Mouse (Mus musculus): ENCODE measurements at regions not wholly inside any gene's neighbourhood (a gene's known extent, or its start where the extent isn't known, plus 50 kb on each side); places are given as distances from the start of the nearest gene placed in this dataset.

DNA sequence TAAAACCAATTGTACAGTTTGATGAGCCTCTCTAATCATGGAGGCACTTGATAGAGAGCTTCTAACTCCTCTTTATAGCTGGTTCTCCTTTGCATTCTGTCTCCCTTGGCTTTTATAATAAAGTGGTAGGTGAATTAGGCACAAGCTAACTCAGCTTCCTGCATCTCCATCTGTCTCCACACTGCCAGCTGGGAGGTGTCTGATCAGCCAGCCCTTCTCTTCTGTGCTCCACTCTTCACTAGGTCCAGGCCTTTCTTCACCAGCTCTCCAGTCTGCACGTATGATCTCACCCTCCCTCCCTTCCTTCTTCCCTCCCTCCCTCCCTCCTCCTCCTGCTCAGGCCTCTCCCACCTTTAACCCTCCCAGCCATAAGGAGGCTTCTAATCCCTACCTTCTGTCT, 136.2 kb downstream of the Rchy1 start:
- no peak for DNase-seq (ENCODE audit: low read depth)

DNA sequence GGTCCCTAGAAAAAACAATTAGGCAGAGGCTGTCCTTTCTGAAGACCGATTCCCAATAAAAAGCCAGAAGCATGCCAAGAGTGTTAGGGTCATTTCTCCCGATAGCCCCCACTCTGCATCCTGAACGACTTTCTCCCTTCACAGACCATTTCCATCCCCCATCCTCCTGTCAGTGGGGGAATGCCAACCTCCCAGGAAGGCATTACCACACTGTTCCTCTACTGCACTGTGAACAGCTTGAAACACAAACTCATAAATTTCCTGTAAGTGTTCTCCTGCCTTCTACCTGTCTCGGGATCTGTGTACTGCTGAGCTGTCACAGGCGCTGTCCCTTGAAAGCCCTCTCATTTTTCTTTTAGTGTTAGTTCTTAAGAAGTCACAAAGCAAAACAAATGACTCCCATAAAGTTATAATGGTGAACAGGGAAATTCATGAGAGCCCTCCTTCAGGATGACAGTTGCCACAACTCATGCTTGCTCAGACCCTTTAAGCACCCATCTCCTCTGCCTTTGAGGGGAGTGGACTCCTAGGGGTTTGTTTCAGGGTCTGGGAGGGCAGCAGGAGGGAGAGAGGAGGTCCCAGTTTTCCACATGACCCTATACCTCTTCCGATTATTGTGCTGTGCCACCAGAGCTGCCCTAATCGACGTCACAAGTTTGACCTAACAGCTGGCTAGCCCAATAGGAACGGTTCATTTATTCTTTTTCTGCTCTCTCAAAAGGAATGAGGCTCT, 139.9 kb downstream of the Rchy1 start:
- DNase-seq (ENCODE audit: low read depth), result no peak

GRCm38 (mm10) chr5:91818800-91819199, 144.1 kb downstream of the Rchy1 start:
- DNase-seq (ENCODE audit: low read depth), result no peak

DNA sequence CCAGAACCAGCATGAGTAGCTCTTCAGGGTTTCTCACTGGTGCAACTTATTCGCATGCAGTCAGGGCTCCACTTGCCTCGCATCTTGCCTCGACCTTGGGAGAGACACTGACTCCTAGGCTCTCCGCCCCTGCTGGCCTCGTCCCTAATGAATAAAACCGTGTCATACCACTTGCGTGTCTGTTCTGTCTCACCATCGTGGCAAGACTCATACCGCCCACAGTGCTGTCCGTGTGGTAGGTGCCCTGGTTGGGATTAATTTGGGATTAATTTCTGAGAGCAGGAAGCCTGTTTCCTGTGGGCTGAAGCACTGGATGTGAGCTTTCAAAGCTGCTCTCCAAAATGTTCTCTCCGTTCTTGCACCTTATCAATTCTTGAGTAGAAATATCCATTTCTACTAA, 144.7 kb downstream of the Rchy1 start:
- DNase-seq (ENCODE audit: low read depth), result no peak

- no peak for DNase-seq (ENCODE audit: low read depth)
Observed at GRCm38 (mm10) chr5:91816376-91816950, 146.4 kb downstream of the Rchy1 start.

GRCm38 (mm10) chr5:91814956-91815355, 147.9 kb downstream of the Rchy1 start:
- no peak for DNase-seq (ENCODE audit: low read depth)

DNA sequence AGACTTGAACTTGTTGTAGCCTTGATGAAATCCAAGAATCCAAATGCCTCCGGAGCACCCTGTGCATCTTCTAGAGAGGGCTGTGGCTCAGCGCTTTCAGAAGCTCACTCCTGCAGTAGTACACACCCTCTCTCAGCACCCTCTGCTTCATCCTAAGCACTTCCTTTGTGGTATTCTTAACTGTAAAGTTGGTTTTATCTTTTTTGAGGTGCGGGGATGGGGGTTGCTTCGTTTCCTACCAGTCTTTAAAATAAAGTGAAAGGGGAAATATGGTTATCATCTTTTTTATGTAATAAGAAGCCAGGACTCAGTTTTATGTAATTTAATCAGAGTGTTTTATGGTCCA, 148.5 kb downstream of the Rchy1 start:
- DNase-seq (ENCODE audit: low read depth), result no peak

- DNase-seq (ENCODE audit: low read depth), result no peak
Observed at GRCm38 (mm10) chr5:91813547-91814416, 149.1 kb downstream of the Rchy1 start.

DNA sequence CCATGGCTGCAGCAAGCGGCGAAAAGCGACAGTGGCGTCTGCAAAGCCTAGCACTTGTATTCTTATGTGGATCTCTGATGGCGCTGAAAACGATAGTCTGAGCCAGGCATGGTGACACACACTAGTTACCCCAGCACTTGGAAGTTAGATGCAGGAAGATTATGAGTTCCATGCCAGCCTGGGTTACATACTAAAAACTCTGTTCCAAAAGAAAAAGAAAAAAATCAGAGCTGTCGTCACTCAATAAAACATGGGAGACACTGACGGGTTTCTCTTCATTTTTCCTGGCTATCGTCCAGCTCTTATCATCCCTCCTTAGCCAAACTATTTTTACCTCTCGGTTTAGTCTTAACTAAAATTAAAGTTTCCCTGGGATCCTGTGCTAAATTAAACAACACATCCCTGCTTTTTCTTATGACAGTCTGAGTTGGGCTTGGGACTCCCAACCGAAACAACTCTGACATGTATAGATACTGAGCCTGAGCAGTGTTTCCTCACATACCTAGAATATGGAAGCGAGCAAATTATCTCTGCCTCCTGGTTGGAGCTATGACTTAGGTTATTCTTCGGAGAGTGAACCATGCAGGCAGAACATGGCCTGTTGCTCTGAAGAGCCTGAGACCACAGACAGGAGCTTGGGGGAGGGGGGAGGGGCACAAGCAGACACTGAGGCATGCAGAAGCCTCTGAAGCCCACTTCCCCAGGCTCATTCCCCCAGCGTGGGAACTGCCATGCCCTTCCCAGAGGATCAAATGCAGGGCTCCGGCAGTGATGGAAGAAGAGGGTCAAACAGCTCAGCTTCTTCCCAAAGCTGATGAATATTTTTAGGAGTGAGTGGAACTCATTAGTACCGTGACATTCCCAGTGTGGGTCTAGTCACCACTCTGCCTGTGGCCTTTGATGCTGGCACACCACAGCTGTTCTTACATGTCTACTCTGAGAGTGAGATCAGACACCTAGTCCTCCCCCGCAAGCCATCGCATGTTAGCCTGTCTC, 155.5 kb downstream of the Rchy1 start:
- no peak for DNase-seq (ENCODE audit: low read depth)

- no peak for DNase-seq (ENCODE audit: low read depth)
Observed at GRCm38 (mm10) chr5:91801297-91801980, 161.4 kb downstream of the Rchy1 start.

DNA sequence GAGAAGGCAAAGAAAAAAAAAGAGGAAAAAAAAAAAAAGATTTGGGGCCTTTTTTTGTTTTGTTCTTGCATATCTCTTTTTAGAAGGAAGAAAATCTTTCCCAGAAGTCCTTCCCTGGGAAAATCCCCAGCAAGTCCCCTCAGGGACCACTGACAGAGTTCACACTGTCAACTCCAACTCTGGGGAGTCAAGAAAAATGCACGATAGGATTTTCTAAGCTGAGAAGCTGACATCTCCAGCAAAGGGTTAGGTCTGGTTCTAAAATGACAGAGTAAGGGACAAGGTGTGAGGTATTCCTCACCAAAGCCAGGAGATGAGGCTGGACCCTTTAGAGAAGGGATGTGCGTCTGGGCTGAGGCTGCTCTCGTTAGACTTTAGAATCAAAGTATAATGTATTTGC, 165.5 kb downstream of the Rchy1 start:
- no peak for DNase-seq (ENCODE audit: low read depth)

GRCm38 (mm10) chr5:91792732-91793131, 170.1 kb downstream of the Rchy1 start:
- DNase-seq (ENCODE audit: low read depth), result no peak

- no peak for DNase-seq (ENCODE audit: low read depth)
Observed at GRCm38 (mm10) chr5:91790412-91790811, 172.5 kb downstream of the Rchy1 start.

- DNase-seq (ENCODE audit: low read depth), result peak; percentile 8
Observed at GRCm38 (mm10) chr5:91783966-91784365, 178.9 kb downstream of the Rchy1 start.

DNA sequence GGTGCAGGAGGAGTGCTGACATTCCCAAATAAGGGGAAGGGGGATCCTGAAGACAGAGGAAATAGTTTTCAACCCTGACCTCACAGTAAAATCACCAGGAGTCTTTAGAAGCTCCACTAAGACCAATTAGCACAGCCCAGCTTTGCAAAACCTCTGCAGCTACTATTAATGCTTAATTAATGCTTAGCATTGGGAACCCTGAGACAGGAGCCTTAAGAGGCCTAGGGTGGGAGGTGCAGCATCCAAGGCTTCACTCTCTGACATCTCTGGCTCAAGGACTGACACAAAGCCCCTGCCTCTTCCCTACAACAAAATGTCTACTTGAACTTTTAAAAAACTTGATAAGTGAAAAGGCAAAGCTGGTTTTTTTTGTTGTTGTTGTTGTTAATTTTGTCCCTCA, 185.9 kb downstream of the Rchy1 start:
- DNase-seq (ENCODE audit: low read depth), result no peak

- no peak for DNase-seq (ENCODE audit: low read depth)
Observed at GRCm38 (mm10) chr5:91774065-91774464, 188.8 kb downstream of the Rchy1 start.

DNA sequence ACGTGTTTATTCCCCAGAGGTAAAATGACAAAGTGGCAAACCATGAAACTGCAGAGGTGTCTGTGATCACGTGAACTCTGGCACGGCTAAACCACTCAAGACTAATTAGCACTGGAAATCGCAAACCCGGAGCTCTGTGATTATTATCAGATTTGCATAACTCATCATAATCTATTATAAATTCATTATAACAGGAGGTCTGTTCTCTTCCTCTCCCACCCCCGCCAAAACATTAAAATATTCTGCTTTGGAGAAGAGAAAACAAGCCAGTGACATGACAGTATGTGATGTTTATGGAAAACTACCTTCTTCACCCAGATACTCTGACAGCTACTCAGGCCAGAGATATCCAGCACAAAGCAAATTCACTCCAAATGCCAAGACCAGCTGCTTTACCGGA, 195.0 kb downstream of the Rchy1 start:
- no peak for DNase-seq (ENCODE audit: low read depth)

DNA sequence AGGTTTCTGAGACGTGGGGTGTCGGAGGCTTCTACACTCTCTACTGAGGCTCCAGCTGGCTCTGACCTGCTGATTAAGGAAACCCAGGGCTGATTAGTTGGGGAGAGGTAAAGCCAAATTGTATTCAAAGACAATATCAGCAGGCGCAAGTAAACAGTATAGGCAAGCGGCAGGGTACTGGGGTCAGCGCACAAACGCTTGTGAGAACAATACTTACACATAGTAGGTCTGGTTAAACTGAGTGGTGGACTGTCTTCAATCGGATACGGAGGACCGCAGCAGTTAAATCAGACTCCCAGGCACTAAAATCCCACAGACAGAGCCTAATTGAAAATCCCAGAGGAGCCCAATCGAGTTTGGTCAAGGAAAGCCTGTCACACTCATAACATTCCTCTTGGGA, 195.8 kb downstream of the Rchy1 start:
- no peak for DNase-seq (ENCODE audit: low read depth)

DNA sequence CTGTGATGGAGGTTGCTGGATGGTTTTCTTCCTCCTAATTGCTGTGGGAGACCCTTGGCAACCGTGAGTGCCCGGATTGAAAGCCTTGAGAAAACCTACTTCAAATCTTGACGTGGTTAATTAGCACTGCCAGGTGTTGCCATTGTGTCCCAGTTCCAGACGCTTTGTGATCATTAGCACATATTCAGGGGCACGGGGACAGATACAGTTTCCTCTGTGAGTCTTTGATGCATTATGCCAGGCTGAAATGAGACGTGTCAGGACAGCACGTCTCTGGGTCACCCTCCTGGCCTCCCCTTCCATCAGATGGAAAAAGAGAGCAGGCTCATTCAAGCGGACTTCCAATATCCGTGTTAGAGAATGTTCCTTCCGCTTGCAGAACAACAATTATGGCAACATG, 198.2 kb downstream of the Rchy1 start:
- no peak for DNase-seq (ENCODE audit: low read depth)

GRCm38 (mm10) chr5:91762589-91762988, 200.3 kb downstream of the Rchy1 start:
- DNase-seq (ENCODE audit: low read depth), result no peak

GRCm38 (mm10) chr5:91755958-91756357, 206.9 kb downstream of the Rchy1 start:
- DNase-seq (ENCODE audit: low read depth), result no peak
